Mouse (Mus musculus) neural tube, embryonic 15.5 days (tissue): ENCODE data around the gene Nebl. TPM values are rescaled to one million over a fixed set of nuclear protein-coding genes. Genes with fewer than 3 reads are reported as not detected.

ENCODE experiments used
- ATAC-seq: fragments of 200-750 bp; cut with Nextera tagmentation; 2 replicates; pipeline ENCODE4 v1.8.0; 2017; ENCODE audit warnings: mild to moderate bottlenecking, moderate TSS enrichment, moderate library complexity; ENCODE audit not compliant: low FRiP score
- H3K27ac ChIP-seq: fragments of 300-500 bp; sonication (generic); replicated peaks from 2 replicates; pipeline ENCODE4 v1.5.1; 2015; ENCODE audit warnings: mild to moderate bottlenecking, inconsistent platforms
- H3K27me3 ChIP-seq: fragments of 300-500 bp; sonication (generic); replicated peaks from 2 replicates; pipeline ENCODE4 v1.6.1; 2015; ENCODE audit warnings: inconsistent platforms
- H3K36me3 ChIP-seq: fragments of 300-500 bp; sonication (generic); 2 replicates; pipeline ENCODE4 v1.6.1; 2015; ENCODE audit warnings: inconsistent platforms
- H3K4me1 ChIP-seq: fragments of 300-500 bp; sonication (generic); 2 replicates; pipeline ENCODE4 v1.6.1; 2015; ENCODE audit warnings: inconsistent platforms
- H3K4me2 ChIP-seq: fragments of 300-500 bp; sonication (generic); 2 replicates; pipeline ENCODE4 v1.6.1; 2015; ENCODE audit warnings: inconsistent platforms, mild to moderate bottlenecking, moderate library complexity
- H3K4me3 ChIP-seq: fragments of 300-500 bp; sonication (generic); replicated peaks from 2 replicates; pipeline ENCODE4 v1.5.1; 2015; ENCODE audit warnings: mild to moderate bottlenecking, inconsistent platforms
- H3K9ac ChIP-seq: fragments of 300-500 bp; sonication (generic); replicated peaks from 2 replicates; pipeline ENCODE4 v1.6.1; 2015; ENCODE audit warnings: mild to moderate bottlenecking, inconsistent platforms
- H3K9me3 ChIP-seq: fragments of 300-500 bp; sonication (generic); replicated peaks from 2 replicates; pipeline ENCODE4 v1.6.1; 2016; ENCODE audit warnings: inconsistent platforms
- WGBS: fragments of 180-500 bp; shearing (Covaris S2); methylation state at CpG from one replicate; pipeline ENCODE4 v1.1.7; 2015; ENCODE audit warnings: mixed read lengths; 5-methylcytosine and 5-hydroxymethylcytosine counted together
- polyA plus RNA-seq: library from polyadenylated mRNA; unstranded; fragments of >200 nt; fragmentation: Nextera tagmentation; extraction: Ambion mirVana; gene quantifications from 2 replicates; pipeline ENCODE4 v1.2.1, GENCODE M21; 2015

Gene Nebl
- polyA plus RNA-seq, 1 experiment from 2014 or later, result 14.3 TPM

DNA sequence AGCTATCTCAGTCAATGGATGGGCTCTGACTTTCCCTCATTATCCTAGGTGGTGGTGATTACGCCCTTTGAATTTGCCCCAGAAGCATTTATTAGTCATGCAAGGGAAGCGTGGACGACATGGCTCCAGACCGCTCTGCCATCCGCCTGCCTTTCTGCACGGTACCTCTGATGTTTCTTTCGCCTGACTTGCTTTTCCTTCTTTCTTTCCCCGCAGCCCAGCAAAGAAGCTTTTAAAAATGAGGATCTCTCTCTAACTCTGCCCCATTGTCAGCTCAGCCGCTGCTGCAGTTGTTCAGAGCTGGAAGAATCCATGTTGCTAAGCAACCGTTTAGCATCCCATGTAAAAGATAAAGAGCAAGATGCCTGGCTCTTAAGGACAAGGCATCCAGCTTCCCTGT, 61.3 kb downstream of the Nebl start:
- Histone ChIP-seq H3K27me3 (no peaks in the 10 kb centered on the region), H3K4me2 (peak overlapping the region; percentile 53), H3K4me1 (peaks cover 20% of the 10 kb centered on the region), H3K9ac (peak overlapping the region; percentile 36; the same call in 1 of the 2 replicates), H3K27ac (peak overlapping the region; percentile 85), H3K36me3 (no peaks in the 10 kb centered on the region), H3K4me3 (peak overlapping the region; percentile 21), H3K9me3 (no peaks in the 10 kb centered on the region)
- ATAC-seq, result peak; percentile 93
- 10% methylated on average over 10 of the region's 10 CpGs for WGBS

DNA sequence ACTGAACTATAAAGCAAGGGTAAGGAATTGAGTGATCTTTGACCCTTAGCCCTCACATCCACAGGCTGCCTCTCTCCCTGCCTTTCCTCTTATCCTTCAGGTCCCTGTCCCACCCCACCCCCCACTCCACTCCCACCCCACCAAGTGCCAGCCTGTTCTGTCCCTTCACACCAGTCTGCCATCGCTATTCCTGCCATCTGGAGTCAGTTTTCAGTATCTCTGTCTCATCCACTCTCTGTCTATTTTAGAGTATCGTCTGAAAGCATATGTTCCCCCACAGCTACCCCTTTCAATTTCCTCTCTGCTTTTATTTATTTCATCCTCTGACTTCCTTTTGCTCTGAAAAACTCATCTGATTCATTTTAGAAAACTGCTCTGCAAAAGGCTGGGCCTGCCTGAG, 62.3 kb downstream of the Nebl start:
- Histone ChIP-seq H3K4me3 (no peak overlapping the region), H3K36me3 (no peaks in the 10 kb centered on the region), H3K4me1 (peaks cover 20% of the 10 kb centered on the region), H3K4me2 (no peak overlapping the region), H3K9me3 (no peaks in the 10 kb centered on the region), H3K27ac (peak overlapping the region; percentile 39; the same call in 1 of the 2 replicates), H3K27me3 (no peaks in the 10 kb centered on the region), H3K9ac (no peak overlapping the region)
- WGBS, result 35% methylated on average over 2 of the region's 2 CpGs
- no peak for ATAC-seq

DNA sequence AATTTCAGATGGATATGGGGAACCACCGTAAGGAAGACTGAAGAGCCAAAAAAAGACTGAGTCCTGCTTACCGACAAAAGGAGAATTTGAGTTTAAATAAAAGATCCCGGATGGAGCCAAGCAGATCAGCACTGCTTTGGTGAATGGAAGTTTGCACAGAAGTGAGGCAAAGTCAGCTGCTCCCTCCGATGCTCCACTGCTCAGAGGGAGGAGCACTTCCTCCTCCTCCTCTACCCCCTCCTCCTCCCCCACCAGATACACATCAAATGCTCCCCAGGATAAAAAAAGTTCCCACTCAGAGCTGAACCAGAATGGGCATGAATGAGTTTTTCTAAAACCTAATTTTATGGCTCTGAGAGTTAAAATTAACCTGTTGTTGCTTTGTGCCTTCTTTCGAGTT, 73.1 kb downstream of the Nebl start:
- 74% methylated on average over 5 of the region's 5 CpGs for WGBS

DNA sequence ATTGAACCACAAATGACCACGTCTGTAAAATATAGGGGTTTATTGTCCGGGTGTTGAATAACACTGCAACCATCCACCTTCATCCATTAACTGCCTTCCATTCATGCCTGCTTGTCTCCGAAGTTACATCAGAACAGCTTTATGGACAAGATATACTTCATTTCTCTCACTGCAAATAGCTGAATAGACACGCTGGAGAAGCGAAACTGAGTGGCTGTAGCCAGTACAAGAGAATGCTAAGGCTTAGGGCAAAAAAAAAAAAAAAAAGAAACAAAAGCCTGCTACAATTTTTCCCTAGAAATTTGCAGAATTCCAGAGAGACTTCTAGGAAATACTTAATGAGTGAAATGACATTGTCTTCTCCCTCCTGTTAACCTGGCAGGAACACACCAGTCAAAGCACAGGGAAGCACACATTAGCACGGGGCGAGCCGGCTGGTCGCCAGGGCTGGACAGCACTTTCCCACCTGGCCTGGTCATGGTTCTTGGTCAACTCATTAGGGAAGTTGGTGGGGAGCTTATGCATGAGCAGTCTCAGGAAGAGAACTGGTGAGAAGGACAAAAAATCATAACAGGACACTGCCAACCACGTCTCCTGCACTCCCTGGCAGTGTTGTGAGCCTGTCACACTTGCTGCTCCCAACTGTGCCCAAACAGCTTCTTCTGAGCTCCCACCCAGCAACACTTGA, 81.0 kb downstream of the Nebl start:
- H3K4me3 ChIP-seq, result no peak overlapping the region
- 29% methylated on average over 10 of the region's 10 CpGs for WGBS
- no peaks in the 10 kb centered on the region for H3K36me3 ChIP-seq
- peaks cover 14% of the 10 kb centered on the region for H3K4me1 ChIP-seq
- H3K9me3 ChIP-seq, result no peaks in the 10 kb centered on the region
- H3K27me3 ChIP-seq, result no peaks in the 10 kb centered on the region
- ATAC-seq, result no peak
- no peak overlapping the region for H3K9ac ChIP-seq
- no peak overlapping the region for H3K27ac ChIP-seq
- no peak overlapping the region for H3K4me2 ChIP-seq

More for the DNA sequence above, 73.1 kb downstream of the Nebl start:
- Histone ChIP-seq H3K4me2 (no peak overlapping the region), H3K27me3 (no peaks in the 10 kb centered on the region), H3K27ac (no peak overlapping the region), H3K9ac (no peak overlapping the region), H3K36me3 (no peaks in the 10 kb centered on the region), H3K4me3 (no peak overlapping the region), H3K9me3 (no peaks in the 10 kb centered on the region), H3K4me1 (no peaks in the 10 kb centered on the region)
- no peak for ATAC-seq

DNA sequence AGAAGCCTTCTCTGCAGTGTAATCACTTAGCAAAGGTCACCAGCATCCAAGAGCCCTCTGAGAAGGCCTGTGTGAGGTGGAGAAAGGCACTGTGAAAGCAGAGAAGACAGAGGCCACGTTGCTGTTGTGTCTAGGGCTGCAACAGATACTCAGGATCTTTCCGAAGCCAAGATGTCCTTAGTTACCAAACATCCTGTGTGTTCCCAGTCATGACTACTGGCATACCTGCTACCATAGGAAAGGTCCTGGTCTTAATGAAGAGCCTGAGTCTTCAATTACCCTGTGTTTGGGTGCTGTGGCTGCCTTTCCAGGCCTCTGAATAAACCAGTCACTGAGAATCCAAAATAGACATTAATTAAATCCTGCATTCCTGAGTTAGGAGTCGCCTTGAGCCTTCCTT, 81.5 kb downstream of the Nebl start:
- Histone ChIP-seq H3K27ac (no peak overlapping the region), H3K4me1 (peaks cover 14% of the 10 kb centered on the region)

DNA sequence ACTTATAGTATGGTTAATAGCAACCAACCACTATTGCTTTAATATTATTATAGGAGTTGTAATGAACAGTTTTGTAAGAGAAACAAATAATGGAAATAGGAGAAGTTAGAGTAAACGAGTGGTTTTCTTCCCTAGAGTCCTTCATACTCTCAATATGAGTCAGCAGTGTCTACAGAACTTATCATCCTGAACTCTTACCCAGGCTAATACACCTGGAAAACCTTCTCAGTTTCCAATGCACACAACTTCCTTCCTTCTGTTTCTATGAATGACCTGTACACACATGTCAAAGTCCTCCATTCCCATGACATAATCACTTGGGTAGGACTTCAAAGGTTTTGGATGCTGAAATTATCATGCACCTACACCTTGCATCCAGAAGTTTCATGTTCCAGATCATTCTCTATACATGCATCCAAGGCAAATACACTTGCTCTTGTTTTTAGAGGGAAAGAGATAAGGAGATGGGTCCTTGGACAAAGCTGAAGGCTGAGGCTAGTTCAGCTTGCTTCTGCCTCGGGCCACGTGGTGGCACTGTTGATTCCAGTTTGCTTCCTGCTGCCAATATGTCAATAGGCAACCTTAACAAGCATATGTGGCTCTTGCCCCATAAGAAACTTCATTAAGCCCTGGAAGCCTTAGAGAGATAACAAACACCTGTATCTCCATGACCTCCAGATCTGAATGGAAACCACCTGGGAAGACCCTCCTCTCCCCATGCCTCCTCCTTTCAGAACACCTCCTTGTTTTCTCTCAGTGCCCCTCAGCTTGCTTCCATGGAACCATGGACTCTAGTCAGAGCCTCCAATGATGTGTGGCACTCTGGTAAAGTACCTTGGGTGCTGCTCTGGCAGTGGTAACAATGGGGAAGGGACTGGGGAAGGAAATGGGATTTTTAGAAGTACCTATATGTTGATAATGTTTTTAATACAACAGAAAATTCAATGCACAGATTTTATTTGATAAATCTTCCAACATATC, 86.7 kb downstream of the Nebl start:
- Histone ChIP-seq H3K27me3 (no peaks in the 10 kb centered on the region), H3K4me3 (no peak overlapping the region), H3K27ac (no peak overlapping the region), H3K9me3 (no peaks in the 10 kb centered on the region), H3K9ac (no peak overlapping the region), H3K4me1 (peaks cover 2% of the 10 kb centered on the region; the same call in 1 of the 2 replicates), H3K4me2 (no peak overlapping the region), H3K36me3 (no peaks in the 10 kb centered on the region)
- 32% methylated on average over 3 of the region's 3 CpGs for WGBS
- no peak; the same call in 1 of the 2 replicates for ATAC-seq

More for the DNA sequence above, 81.5 kb downstream of the Nebl start:
- ATAC-seq, result no peak
- Histone ChIP-seq H3K4me3 (no peak overlapping the region), H3K9me3 (no peaks in the 10 kb centered on the region), H3K9ac (no peak overlapping the region), H3K36me3 (no peaks in the 10 kb centered on the region), H3K4me2 (no peak overlapping the region), H3K27me3 (no peaks in the 10 kb centered on the region)
- WGBS, result 41% methylated on average over 3 of the region's 3 CpGs

DNA sequence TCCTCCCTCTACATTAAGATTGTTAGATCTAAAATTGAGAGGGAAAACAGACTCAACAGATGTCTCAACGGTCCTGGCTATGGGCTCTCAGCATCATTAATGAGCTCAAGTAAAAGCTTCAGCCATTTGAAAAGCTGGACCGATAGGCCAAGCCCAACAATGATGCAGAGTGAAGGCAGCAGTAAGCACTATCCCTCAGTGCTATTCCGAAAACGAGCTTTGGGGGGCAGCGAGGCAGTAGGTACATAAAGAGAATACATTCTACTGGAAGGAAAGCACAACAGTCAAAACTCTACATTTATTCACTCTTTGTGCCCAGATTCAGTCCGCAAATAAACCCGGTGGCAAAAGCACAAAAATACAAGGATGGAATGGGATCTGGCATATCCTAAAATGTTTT, 87.4 kb downstream of the Nebl start:
- Histone ChIP-seq H3K9ac (no peak overlapping the region), H3K4me3 (no peak overlapping the region), H3K4me1 (peaks cover 2% of the 10 kb centered on the region; the same call in 1 of the 2 replicates), H3K27me3 (no peaks in the 10 kb centered on the region), H3K9me3 (no peaks in the 10 kb centered on the region), H3K27ac (no peak overlapping the region), H3K36me3 (no peaks in the 10 kb centered on the region), H3K4me2 (no peak overlapping the region)
- 49% methylated on average over 7 of the region's 7 CpGs for WGBS
- no peak for ATAC-seq

DNA sequence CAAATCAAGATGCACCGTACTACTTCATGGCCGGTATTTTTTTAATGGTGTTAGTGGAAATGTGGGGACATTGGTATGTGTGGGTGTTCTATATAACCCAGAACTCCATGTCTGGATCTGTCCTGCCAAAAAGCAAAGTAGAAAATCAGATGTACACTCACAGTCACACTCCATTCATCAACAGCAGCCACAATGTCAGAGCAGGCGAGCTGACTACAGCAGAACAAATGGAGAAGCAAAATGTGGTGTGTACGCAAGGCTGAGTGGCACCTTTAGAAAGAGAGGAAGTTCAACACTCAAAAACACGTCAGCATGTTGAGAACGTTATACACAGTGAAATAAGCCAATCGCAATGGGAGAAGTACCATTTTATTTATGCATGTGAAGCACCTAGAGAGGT, 88.5 kb downstream of the Nebl start:
- Histone ChIP-seq H3K4me3 (no peak overlapping the region), H3K27ac (no peak overlapping the region), H3K4me2 (no peak overlapping the region), H3K4me1 (peaks cover 6% of the 10 kb centered on the region; the same call in 1 of the 2 replicates), H3K9me3 (no peaks in the 10 kb centered on the region), H3K27me3 (no peaks in the 10 kb centered on the region), H3K36me3 (no peaks in the 10 kb centered on the region), H3K9ac (no peak overlapping the region)
- WGBS, result 87% methylated on average over 7 of the region's 7 CpGs
- ATAC-seq, result no peak

DNA sequence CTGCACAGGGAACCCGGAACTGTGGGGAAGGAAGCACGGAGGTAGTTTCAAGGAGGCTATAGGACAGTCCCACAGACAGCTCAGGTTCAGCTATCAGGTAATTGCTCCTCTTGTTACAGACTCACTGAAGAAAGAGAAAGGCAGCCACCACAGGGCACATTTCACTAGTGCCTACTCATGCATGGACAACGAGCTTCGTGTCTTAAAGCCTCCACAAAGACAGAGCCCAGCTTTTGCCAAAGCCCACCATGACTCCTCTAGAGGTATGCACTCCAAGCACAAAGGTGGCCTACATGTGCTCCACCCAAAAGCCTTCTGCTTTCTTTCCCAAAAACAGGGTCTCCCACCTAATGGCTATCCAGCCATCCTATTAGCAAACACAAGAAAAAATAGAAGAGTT, 90.4 kb downstream of the Nebl start:
- Histone ChIP-seq H3K27ac (no peak overlapping the region), H3K4me3 (no peak overlapping the region), H3K4me1 (peaks cover 6% of the 10 kb centered on the region; the same call in 1 of the 2 replicates), H3K27me3 (no peaks in the 10 kb centered on the region), H3K36me3 (no peaks in the 10 kb centered on the region), H3K9me3 (no peaks in the 10 kb centered on the region), H3K9ac (no peak overlapping the region), H3K4me2 (no peak overlapping the region)
- WGBS, result 71% methylated on average over 4 of the region's 4 CpGs
- ATAC-seq, result no peak

DNA sequence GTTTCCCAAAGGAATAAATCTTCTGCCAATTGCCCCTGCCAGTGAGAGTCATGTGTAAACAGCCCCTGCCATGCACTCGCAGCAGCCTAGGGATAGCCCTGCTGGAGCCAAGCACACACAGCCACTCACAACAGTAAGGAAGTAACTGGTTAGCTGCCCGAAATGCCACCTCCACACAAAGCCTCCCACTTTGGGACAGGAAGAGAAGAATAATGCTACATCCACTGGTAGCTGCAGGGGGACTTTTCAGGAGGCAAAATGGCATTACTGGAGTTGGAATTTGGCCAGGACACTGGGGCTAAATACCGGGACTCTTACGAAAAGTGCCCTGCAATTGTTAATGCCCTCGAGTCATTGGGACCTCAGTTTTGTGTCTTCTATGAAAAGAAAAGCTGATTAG, 92.6 kb downstream of the Nebl start:
- peaks cover 6% of the 10 kb centered on the region; the same call in 1 of the 2 replicates for H3K4me1 ChIP-seq
- no peak overlapping the region for H3K9ac ChIP-seq
- no peak overlapping the region for H3K27ac ChIP-seq
- no peaks in the 10 kb centered on the region for H3K36me3 ChIP-seq
- peak overlapping the region; percentile 26; the same call in 1 of the 2 replicates for H3K4me2 ChIP-seq
- H3K4me3 ChIP-seq, result no peak overlapping the region
- WGBS, result 19% methylated on average over 5 of the region's 5 CpGs
- no peaks in the 10 kb centered on the region for H3K9me3 ChIP-seq
- H3K27me3 ChIP-seq, result no peaks in the 10 kb centered on the region
- peak; percentile 35; the same call in 1 of the 2 replicates for ATAC-seq

DNA sequence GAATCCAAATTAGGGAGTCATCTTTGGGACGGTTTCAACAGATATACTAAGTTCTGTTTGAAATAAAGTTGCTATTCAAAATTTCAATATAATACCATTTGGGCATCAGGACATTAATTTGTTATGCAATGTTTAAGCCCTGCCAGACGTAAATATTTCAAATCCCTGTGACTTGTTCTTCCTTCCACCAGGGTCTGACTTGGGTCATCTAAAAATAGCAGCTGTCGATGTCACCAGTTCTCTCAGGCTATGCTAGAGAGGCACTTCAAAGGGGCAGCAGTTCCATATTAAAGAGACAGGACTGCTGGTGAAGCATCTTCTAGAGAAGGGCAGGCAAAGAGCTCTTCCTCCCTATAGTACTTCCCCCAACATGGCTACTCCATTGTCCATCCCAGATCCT, 107.3 kb downstream of the Nebl start:
- Histone ChIP-seq H3K27me3 (no peaks in the 10 kb centered on the region), H3K4me3 (no peak overlapping the region), H3K9me3 (no peaks in the 10 kb centered on the region), H3K36me3 (no peaks in the 10 kb centered on the region), H3K9ac (no peak overlapping the region), H3K4me1 (no peaks in the 10 kb centered on the region), H3K4me2 (no peak overlapping the region), H3K27ac (no peak overlapping the region)
- ATAC-seq, result no peak
- WGBS, result 79% methylated on average over 3 of the region's 3 CpGs
